Mouse (Mus musculus) embryonic facial prominence, embryonic 14.5 days (tissue): ENCODE data around the gene Ptprf. TPM values are rescaled to one million over a fixed set of nuclear protein-coding genes. Genes with fewer than 3 reads are reported as not detected.

Experiments used
- ATAC-seq: fragments of 200-750 bp; cut with Nextera tagmentation; 2 replicates; pipeline ENCODE4 v1.8.0; 2017; ENCODE audit warnings: low read depth, moderate number of reproducible peaks, moderate TSS enrichment
- DNase-seq: peaks from one replicate; pipeline ENCODE4 v3.0.0-alpha.2; 2015; ENCODE audit warnings: low spot score
- H3K27ac ChIP-seq: fragments of 300-500 bp; sonication (generic); replicated peaks from 2 replicates; pipeline ENCODE4 v1.5.1; 2014; ENCODE audit warnings: low read depth, mild to moderate bottlenecking, low read length, moderate library complexity
- H3K27me3 ChIP-seq: fragments of 300-500 bp; sonication (generic); replicated peaks from 2 replicates; pipeline ENCODE4 v1.6.1; 2014; ENCODE audit warnings: low read length; ENCODE audit not compliant: control insufficient read depth, insufficient read depth
- H3K36me3 ChIP-seq: fragments of 300-500 bp; sonication (generic); 2 replicates; pipeline ENCODE4 v1.6.1; 2014; ENCODE audit warnings: low read length, mixed read lengths; ENCODE audit not compliant: control insufficient read depth, insufficient read depth
- H3K4me1 ChIP-seq: fragments of 300-500 bp; sonication (generic); 2 replicates; pipeline ENCODE4 v1.6.1; 2014; ENCODE audit warnings: antibody characterized with exemption, low read length; ENCODE audit not compliant: control insufficient read depth, insufficient read depth
- H3K4me2 ChIP-seq: fragments of 300-500 bp; sonication (generic); 2 replicates; pipeline ENCODE4 v1.6.1; 2014; ENCODE audit warnings: low read depth, mild to moderate bottlenecking, low read length, moderate library complexity, mixed read lengths
- H3K4me3 ChIP-seq: fragments of 300-500 bp; sonication (generic); 2 replicates; pipeline ENCODE4 v1.5.1; 2014; ENCODE audit warnings: low read depth, mild to moderate bottlenecking, low read length
- H3K9ac ChIP-seq: fragments of 300-500 bp; sonication (generic); 2 replicates; pipeline ENCODE4 v1.6.1; 2014; ENCODE audit warnings: low read depth, mild to moderate bottlenecking, low read length, moderate library complexity, mixed read lengths
- H3K9me3 ChIP-seq: fragments of 300-500 bp; sonication (generic); 2 replicates; pipeline ENCODE4 v1.6.1; 2016; ENCODE audit warnings: low read length; ENCODE audit not compliant: control insufficient read depth
- WGBS: fragments of 180-500 bp; shearing (Covaris S2); extraction: QIAGEN DNeasy Blood & Tissue Kit; methylation state at CpG from one replicate; pipeline ENCODE4 v1.1.7; 2014; 5-methylcytosine and 5-hydroxymethylcytosine counted together
- polyA plus RNA-seq: library from polyadenylated mRNA; unstranded; fragments of >200 nt; fragmentation: Nextera tagmentation; extraction: Ambion mirVana; gene quantifications from 2 replicates; pipeline ENCODE4 v1.2.1, GENCODE M21; 2014

The Ptprf gene
- polyA plus RNA-seq, 1 experiment from 2014 or later = 59.8 TPM

GRCm38 (mm10) chr4:118315286-118315685 lies 24.1 kb upstream of the Ptprf start:
- Histone ChIP-seq H3K4me2 (no peak overlapping the region), H3K4me3 (no peak overlapping the region), H3K9me3 (no peaks in the 10 kb centered on the region), H3K27ac (0 out of 2 replicates have a peak overlapping the region, but pooled peaks have one; percentile 6), H3K4me1 (peaks cover 9% of the 10 kb centered on the region; the same call in 1 of the 2 replicates), H3K27me3 (no peaks in the 10 kb centered on the region), H3K9ac (no peak overlapping the region), H3K36me3 (no peaks in the 10 kb centered on the region)
- peak; percentile 77 for DNase-seq
- ATAC-seq = peak; percentile 51; the same call in 1 of the 2 replicates
- WGBS = 22% methylated on average over 8 of the region's 8 CpGs

- DNase-seq = no peak
- H3K36me3 ChIP-seq = no peaks in the 10 kb centered on the region
- ATAC-seq = no peak
- no peak overlapping the region for H3K27ac ChIP-seq
- 94% methylated on average over 1 of the region's 1 CpGs for WGBS
- H3K9ac ChIP-seq = no peak overlapping the region
- peaks cover 21% of the 10 kb centered on the region for H3K4me1 ChIP-seq
- H3K4me3 ChIP-seq = no peak overlapping the region
- H3K4me2 ChIP-seq = no peak overlapping the region
- H3K9me3 ChIP-seq = no peaks in the 10 kb centered on the region
- no peaks in the 10 kb centered on the region for H3K27me3 ChIP-seq
Observed at GRCm38 (mm10) chr4:118310461-118310860, 19.3 kb upstream of the Ptprf start.

- Histone ChIP-seq H3K27ac (no peak overlapping the region), H3K9ac (no peak overlapping the region), H3K4me2 (no peak overlapping the region), H3K36me3 (no peaks in the 10 kb centered on the region), H3K4me3 (no peak overlapping the region), H3K27me3 (no peaks in the 10 kb centered on the region), H3K9me3 (no peaks in the 10 kb centered on the region), H3K4me1 (peaks cover 14% of the 10 kb centered on the region)
- no peak for DNase-seq
- WGBS = 82% methylated on average over 13 of the region's 13 CpGs
- ATAC-seq = no peak
Observed at GRCm38 (mm10) chr4:118307533-118308263, 16.5 kb upstream of the Ptprf start.

- WGBS = 60% methylated on average over 21 of the region's 21 CpGs
- Histone ChIP-seq H3K27ac (peak overlapping the region; percentile 65), H3K4me1 (peaks cover 14% of the 10 kb centered on the region), H3K27me3 (no peaks in the 10 kb centered on the region), H3K9ac (no peak overlapping the region), H3K4me2 (peak overlapping the region; percentile 13; the same call in 1 of the 2 replicates), H3K4me3 (no peak overlapping the region), H3K36me3 (no peaks in the 10 kb centered on the region), H3K9me3 (no peaks in the 10 kb centered on the region)
- DNase-seq = peak; percentile 90
- ATAC-seq = peak; percentile 78
Observed at GRCm38 (mm10) chr4:118306113-118306696, 15.0 kb upstream of the Ptprf start.

GRCm38 (mm10) chr4:118304984-118305383 lies 13.8 kb upstream of the Ptprf start:
- H3K4me2 ChIP-seq = no peak overlapping the region
- peaks cover 14% of the 10 kb centered on the region for H3K4me1 ChIP-seq
- DNase-seq (peak; percentile 76), ATAC-seq (0 out of 2 replicates have a peak, but pooled peaks have one; percentile 38)
- H3K36me3 ChIP-seq = no peaks in the 10 kb centered on the region
- WGBS = 43% methylated on average over 4 of the region's 4 CpGs
- H3K9ac ChIP-seq = no peak overlapping the region
- no peaks in the 10 kb centered on the region for H3K9me3 ChIP-seq
- 0 out of 2 replicates have a peak overlapping the region, but pooled peaks have one; percentile 15 for H3K27ac ChIP-seq
- no peaks in the 10 kb centered on the region for H3K27me3 ChIP-seq
- H3K4me3 ChIP-seq = no peak overlapping the region

- WGBS = 21% methylated on average over 5 of the region's 5 CpGs
- Histone ChIP-seq H3K4me1 (0 out of 2 replicates have a peak, but pooled peaks cover 11% of the 10 kb centered on the region), H3K4me2 (no peak overlapping the region), H3K9ac (no peak overlapping the region), H3K4me3 (no peak overlapping the region), H3K27ac (no peak overlapping the region; the same call in 1 of the 2 replicates), H3K27me3 (no peaks in the 10 kb centered on the region), H3K36me3 (no peaks in the 10 kb centered on the region), H3K9me3 (no peaks in the 10 kb centered on the region)
- ATAC-seq (0 out of 2 replicates have a peak, but pooled peaks have one; percentile 17), DNase-seq (no peak)
Observed at GRCm38 (mm10) chr4:118297844-118298243, 6.6 kb upstream of the Ptprf start.

- no peak for DNase-seq
- ATAC-seq = no peak
- no peaks in the 10 kb centered on the region for H3K36me3 ChIP-seq
Observed at GRCm38 (mm10) chr4:118295651-118296561, 4.7 kb upstream of the Ptprf start.

GRCm38 (mm10) chr4:118294811-118295210 lies 3.6 kb upstream of the Ptprf start:
- Histone ChIP-seq H3K36me3 (no peaks in the 10 kb centered on the region), H3K27me3 (no peaks in the 10 kb centered on the region), H3K4me1 (0 out of 2 replicates have a peak, but pooled peaks cover 14% of the 10 kb centered on the region), H3K9ac (no peak overlapping the region), H3K27ac (no peak overlapping the region), H3K4me2 (no peak overlapping the region), H3K4me3 (no peak overlapping the region), H3K9me3 (no peaks in the 10 kb centered on the region)
- no peak for ATAC-seq
- no peak for DNase-seq
- WGBS = 52% methylated on average over 3 of the region's 4 CpGs

More at GRCm38 (mm10) chr4:118295651-118296561, 4.7 kb upstream of the Ptprf start:
- no peaks in the 10 kb centered on the region for H3K27me3 ChIP-seq
- no peak overlapping the region for H3K9ac ChIP-seq
- H3K4me3 ChIP-seq = no peak overlapping the region
- H3K4me2 ChIP-seq = no peak overlapping the region
- WGBS = 48% methylated on average over 15 of the region's 17 CpGs
- H3K27ac ChIP-seq = no peak overlapping the region
- 0 out of 2 replicates have a peak, but pooled peaks cover 14% of the 10 kb centered on the region for H3K4me1 ChIP-seq
- no peaks in the 10 kb centered on the region for H3K9me3 ChIP-seq
